Mouse (Mus musculus): ENCODE results near the gene Aldh18a1. TPM values are rescaled to one million over a fixed set of nuclear protein-coding genes. Genes with fewer than 3 reads are reported as not detected.

Aldh18a1 gene
- polyA plus RNA-seq, 1 experiment from 2014 or later: 54.1 TPM

DNA sequence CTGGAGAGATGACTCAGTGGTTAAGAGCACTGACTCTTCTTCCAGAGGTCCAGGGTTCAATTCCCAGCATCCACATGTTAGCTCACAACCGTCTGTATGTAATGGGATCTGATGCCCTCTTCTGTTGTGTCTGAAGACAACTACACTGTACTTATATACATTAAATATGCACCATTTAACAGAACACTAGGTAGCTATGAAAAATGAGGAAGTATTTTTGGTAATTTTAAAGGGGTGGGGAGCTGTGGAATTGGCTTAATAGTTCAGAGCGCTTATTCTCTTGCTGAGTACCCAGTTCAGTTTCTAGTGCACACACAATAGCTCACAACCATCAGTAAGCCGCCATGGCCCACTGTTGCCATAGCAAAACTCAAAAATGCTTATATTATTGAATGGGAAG, 72.7 kb downstream of the Aldh18a1 start:
- no peak for ATAC-seq (ENCODE audit: low read depth)
- WGBS: 90% methylated on average over 3 of the region's 3 CpGs
- H3K4me3 ChIP-seq: no peak overlapping the region

DNA sequence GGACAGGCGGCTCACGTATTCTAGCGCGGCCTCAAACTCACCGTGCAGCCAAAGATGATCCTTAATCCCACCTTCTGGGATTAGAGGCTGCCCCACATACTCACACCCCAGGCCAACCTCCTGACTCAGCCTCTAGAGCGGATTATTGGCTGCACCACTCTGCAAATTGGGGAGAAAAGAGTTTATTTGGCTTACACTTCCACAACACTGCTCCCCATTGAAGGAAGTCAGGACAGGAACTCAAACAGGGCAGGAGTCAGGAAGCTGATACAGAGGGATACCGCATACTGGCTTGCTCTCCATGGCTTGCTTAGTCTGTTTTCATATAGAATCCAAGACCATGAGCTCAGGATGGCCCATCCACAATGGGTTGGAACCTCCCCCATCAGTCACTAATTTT, 73.9 kb downstream of the Aldh18a1 start:
- no peaks in the 10 kb centered on the region for H3K9me3 ChIP-seq
- peaks cover 29% of the 10 kb centered on the region for H3K4me1 ChIP-seq (replicated peaks)
- H3K36me3 ChIP-seq: no peaks in the 10 kb centered on the region
- no peak overlapping the region for H3K4me2 ChIP-seq
- H3K9ac ChIP-seq: no peak overlapping the region
- H3K27me3 ChIP-seq: no peaks in the 10 kb centered on the region
- WGBS: 86% methylated on average over 7 of the region's 7 CpGs
- H3K4me3 ChIP-seq: no peak overlapping the region
- H3K27ac ChIP-seq (replicated peaks): no peak overlapping the region
- ATAC-seq (ENCODE audit: low read depth): no peak

More for the DNA sequence above, 72.7 kb downstream of the Aldh18a1 start:
- Histone ChIP-seq H3K9ac (no peak overlapping the region), H3K27ac (replicated peaks) (no peak overlapping the region), H3K36me3 (no peaks in the 10 kb centered on the region), H3K4me1 (replicated peaks) (peaks cover 17% of the 10 kb centered on the region), H3K9me3 (no peaks in the 10 kb centered on the region), H3K27me3 (no peaks in the 10 kb centered on the region), H3K4me2 (no peak overlapping the region)

GRCm38 (mm10) chr19:40513632-40514078, 74.6 kb downstream of the Aldh18a1 start, which contains the start of gene Sorbs1:
Sorbs1 (minus strand) TSS chr19:40513779.
- Histone ChIP-seq H3K36me3 (no peaks in the 10 kb centered on the region), H3K27ac (replicated peaks) (peak within 1 kb of the TSS; percentile 94), H3K4me3 (peak within 1 kb of the TSS; percentile 74), H3K4me2 (peak within 1 kb of the TSS; percentile 78), H3K27me3 (no peaks in the 10 kb centered on the region), H3K9me3 (no peaks in the 10 kb centered on the region), H3K9ac (peak within 1 kb of the TSS; percentile 92), H3K4me1 (replicated peaks) (peaks cover 35% of the 10 kb centered on the region)
- WGBS: under 1% methylated on average over 51 of the region's 51 CpGs
- peak; percentile 97 for ATAC-seq (ENCODE audit: low read depth)

- peak overlapping the region; percentile 94 for H3K27ac ChIP-seq (replicated peaks)
- H3K9ac ChIP-seq: peak overlapping the region; percentile 92
- H3K4me1 ChIP-seq (replicated peaks): peaks cover 35% of the 10 kb centered on the region
- H3K4me3 ChIP-seq: peak overlapping the region; percentile 74
- ATAC-seq (ENCODE audit: low read depth): peak; percentile 74
- H3K36me3 ChIP-seq: no peaks in the 10 kb centered on the region; the same call in 1 of the 2 replicates
- no peaks in the 10 kb centered on the region for H3K9me3 ChIP-seq
- no peaks in the 10 kb centered on the region for H3K27me3 ChIP-seq
- H3K4me2 ChIP-seq: peak overlapping the region; percentile 78
- WGBS: under 1% methylated on average over 34 of the region's 34 CpGs
Observed at GRCm38 (mm10) chr19:40512500-40513421, 75.5 kb downstream of the Aldh18a1 start.

GRCm38 (mm10) chr19:40511679-40512309, 76.5 kb downstream of the Aldh18a1 start:
- WGBS: 20% methylated on average over 5 of the region's 5 CpGs
- H3K4me3 ChIP-seq: peak overlapping the region; percentile 74

GRCm38 (mm10) chr19:40511100-40511439, 77.2 kb downstream of the Aldh18a1 start:
- Histone ChIP-seq H3K4me2 (peak overlapping the region; percentile 78), H3K4me1 (replicated peaks) (peaks cover 35% of the 10 kb centered on the region), H3K27me3 (no peaks in the 10 kb centered on the region), H3K9ac (peak overlapping the region; percentile 92), H3K4me3 (peak overlapping the region; percentile 74), H3K36me3 (no peaks in the 10 kb centered on the region; the same call in 1 of the 2 replicates), H3K9me3 (no peaks in the 10 kb centered on the region), H3K27ac (replicated peaks) (peak overlapping the region; percentile 49)
- 57% methylated on average over 8 of the region's 8 CpGs for WGBS
- no peak for ATAC-seq (ENCODE audit: low read depth)

More at GRCm38 (mm10) chr19:40511679-40512309, 76.5 kb downstream of the Aldh18a1 start:
- H3K27ac ChIP-seq (replicated peaks): peak overlapping the region; percentile 94
- no peaks in the 10 kb centered on the region for H3K9me3 ChIP-seq
- peaks cover 35% of the 10 kb centered on the region for H3K4me1 ChIP-seq (replicated peaks)
- no peaks in the 10 kb centered on the region for H3K27me3 ChIP-seq
- no peak for ATAC-seq (ENCODE audit: low read depth)
- peak overlapping the region; percentile 78 for H3K4me2 ChIP-seq
- H3K36me3 ChIP-seq: no peaks in the 10 kb centered on the region; the same call in 1 of the 2 replicates
- H3K9ac ChIP-seq: peak overlapping the region; percentile 92

DNA sequence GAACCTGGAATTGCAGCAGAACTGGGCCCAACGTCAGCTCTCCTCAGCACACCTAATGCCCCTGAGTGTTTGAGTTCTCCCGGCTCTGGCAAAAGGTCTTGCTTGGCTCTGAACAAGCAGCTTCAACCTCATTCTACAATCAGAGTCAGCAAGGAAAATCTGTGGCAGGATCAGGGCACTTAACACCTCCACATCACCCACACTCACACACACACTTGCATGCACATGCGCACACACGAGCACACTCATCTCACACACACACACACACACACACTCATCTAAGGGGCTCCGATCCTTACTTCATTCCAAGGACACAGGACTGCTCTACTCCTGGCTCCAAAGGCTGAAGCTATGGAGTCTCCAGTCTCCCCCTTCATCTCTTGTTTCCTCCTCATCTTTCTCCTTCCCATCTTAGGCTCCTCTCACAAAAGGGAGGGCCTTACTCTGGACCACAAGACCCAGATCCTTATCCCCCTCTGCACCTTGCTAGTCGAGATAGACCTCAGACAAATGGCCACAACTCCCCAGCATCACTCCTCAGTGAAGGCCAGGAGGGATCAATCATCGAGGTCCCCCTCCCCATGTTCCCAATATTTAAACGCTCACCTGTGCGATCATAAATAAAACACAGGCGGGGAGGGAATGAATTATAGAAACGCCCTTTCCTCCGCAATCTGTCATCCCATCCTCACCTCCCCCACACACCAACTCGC, 77.7 kb downstream of the Aldh18a1 start:
- Histone ChIP-seq H3K36me3 (no peaks in the 10 kb centered on the region; the same call in 1 of the 2 replicates), H3K4me1 (replicated peaks) (peaks cover 35% of the 10 kb centered on the region), H3K4me2 (peak overlapping the region; percentile 78), H3K9ac (peak overlapping the region; percentile 92), H3K27ac (replicated peaks) (peak overlapping the region; percentile 49), H3K9me3 (no peaks in the 10 kb centered on the region), H3K27me3 (no peaks in the 10 kb centered on the region), H3K4me3 (peak overlapping the region; percentile 74)
- WGBS: 68% methylated on average over 13 of the region's 13 CpGs
- ATAC-seq (ENCODE audit: low read depth): no peak

DNA sequence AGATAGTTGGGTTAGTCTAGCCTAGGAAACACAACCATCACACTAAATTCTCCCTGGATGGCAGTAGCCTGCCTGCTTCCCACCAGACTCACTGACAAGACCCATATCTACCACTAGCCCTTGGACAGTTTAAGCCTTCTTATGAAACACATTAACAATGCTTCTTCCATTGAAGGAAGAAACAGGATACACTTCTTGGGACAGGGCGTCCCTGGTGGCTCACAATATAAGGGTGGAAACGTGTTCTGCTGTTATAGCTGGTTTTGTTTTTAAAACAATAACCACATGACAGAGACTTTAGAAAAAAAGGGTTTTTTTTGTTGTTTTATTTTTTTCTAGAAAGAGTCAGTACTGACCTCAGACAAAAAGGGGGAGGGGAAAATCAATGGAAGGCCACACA, 79.0 kb downstream of the Aldh18a1 start:
- no peak overlapping the region for H3K4me2 ChIP-seq
- H3K9me3 ChIP-seq: no peaks in the 10 kb centered on the region
- no peaks in the 10 kb centered on the region; the same call in 1 of the 2 replicates for H3K36me3 ChIP-seq
- H3K27me3 ChIP-seq: no peaks in the 10 kb centered on the region
- no peak for ATAC-seq (ENCODE audit: low read depth)
- no peak overlapping the region for H3K9ac ChIP-seq
- no peak overlapping the region for H3K4me3 ChIP-seq
- peak overlapping the region; percentile 19 for H3K27ac ChIP-seq (replicated peaks)
- peaks cover 35% of the 10 kb centered on the region for H3K4me1 ChIP-seq (replicated peaks)
- WGBS: 76% methylated on average over 2 of the region's 2 CpGs

- no peak for ATAC-seq (ENCODE audit: low read depth)
- Histone ChIP-seq H3K9ac (no peak overlapping the region), H3K4me2 (no peak overlapping the region), H3K27me3 (no peaks in the 10 kb centered on the region), H3K36me3 (peaks cover 1% of the 10 kb centered on the region; the same call in 1 of the 2 replicates), H3K27ac (replicated peaks) (peak overlapping the region; percentile 19), H3K9me3 (no peaks in the 10 kb centered on the region), H3K4me1 (replicated peaks) (peaks cover 35% of the 10 kb centered on the region), H3K4me3 (no peak overlapping the region)
- 55% methylated on average over 2 of the region's 2 CpGs for WGBS
Observed at GRCm38 (mm10) chr19:40508851-40509250, 79.4 kb downstream of the Aldh18a1 start.

DNA sequence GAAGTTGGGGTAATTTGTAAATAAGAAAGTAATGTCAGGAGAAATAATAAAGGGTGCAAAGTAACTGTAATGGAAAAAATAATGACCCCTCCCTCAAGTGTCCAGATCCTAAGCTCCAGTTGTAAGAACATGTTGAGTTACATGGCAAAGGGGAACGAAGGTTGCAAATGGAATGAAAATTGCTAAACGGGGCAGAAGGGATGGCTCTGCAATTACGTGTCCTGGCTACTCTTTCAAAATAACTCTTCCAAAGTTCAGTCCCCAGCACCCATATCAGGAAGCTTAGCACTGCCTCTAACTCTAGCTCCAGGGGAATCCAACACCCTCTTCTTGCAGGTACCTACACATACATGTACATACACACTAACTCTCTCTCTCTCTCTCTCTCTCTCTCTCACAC, 81.3 kb downstream of the Aldh18a1 start:
- no peaks in the 10 kb centered on the region for H3K27me3 ChIP-seq
- H3K9me3 ChIP-seq: no peaks in the 10 kb centered on the region
- no peak overlapping the region for H3K9ac ChIP-seq
- peaks cover 8% of the 10 kb centered on the region for H3K36me3 ChIP-seq
- WGBS: 84% methylated on average over 3 of the region's 3 CpGs
- peaks cover 32% of the 10 kb centered on the region for H3K4me1 ChIP-seq (replicated peaks)
- H3K27ac ChIP-seq (replicated peaks): no peak overlapping the region
- H3K4me3 ChIP-seq: no peak overlapping the region
- H3K4me2 ChIP-seq: no peak overlapping the region
- no peak for ATAC-seq (ENCODE audit: low read depth)

GRCm38 (mm10) chr19:40504336-40504735, 83.9 kb downstream of the Aldh18a1 start:
- H3K9ac ChIP-seq: no peak overlapping the region
- ATAC-seq (ENCODE audit: low read depth): no peak
- H3K4me3 ChIP-seq: no peak overlapping the region
- H3K36me3 ChIP-seq: peaks cover 8% of the 10 kb centered on the region
- no peak overlapping the region for H3K4me2 ChIP-seq
- no peaks in the 10 kb centered on the region for H3K27me3 ChIP-seq
- no peaks in the 10 kb centered on the region for H3K9me3 ChIP-seq
- H3K4me1 ChIP-seq (replicated peaks): peaks cover 16% of the 10 kb centered on the region
- H3K27ac ChIP-seq (replicated peaks): no peak overlapping the region
- 85% methylated on average over 7 of the region's 7 CpGs for WGBS

Data from neural tube, embryonic 13.5 days (tissue).